Mouse (Mus musculus) midbrain, embryonic 16.5 days (tissue): Measurements from ENCODE around the gene Prr15l. TPM values are rescaled to one million over a fixed set of nuclear protein-coding genes. Genes with fewer than 3 reads are reported as not detected.

Source experiments
- ATAC-seq: fragments of 200-750 bp; cut with Nextera tagmentation; 2 replicates; pipeline ENCODE4 v1.8.0; 2017; ENCODE audit warnings: moderate TSS enrichment
- H3K27ac ChIP-seq: fragments of 300-500 bp; sonication (generic); 2 replicates; pipeline ENCODE4 v1.5.1; 2014; ENCODE audit warnings: mild to moderate bottlenecking, low read length, mixed read lengths
- H3K27me3 ChIP-seq: fragments of 300-500 bp; sonication (generic); 2 replicates; pipeline ENCODE4 v1.6.1; 2014; ENCODE audit warnings: low read depth, low read length, mixed read lengths; ENCODE audit not compliant: control insufficient read depth, insufficient read depth
- H3K36me3 ChIP-seq: fragments of 300-500 bp; sonication (generic); 2 replicates; pipeline ENCODE4 v1.6.1; 2014; ENCODE audit warnings: mild to moderate bottlenecking, low read length, moderate library complexity, mixed read lengths; ENCODE audit not compliant: control insufficient read depth, insufficient read depth
- H3K4me1 ChIP-seq: fragments of 300-500 bp; sonication (generic); 2 replicates; pipeline ENCODE4 v1.6.1; 2014; ENCODE audit warnings: mild to moderate bottlenecking, low read length, mixed read lengths; ENCODE audit not compliant: control insufficient read depth, insufficient read depth
- H3K4me2 ChIP-seq: fragments of 300-500 bp; sonication (generic); 2 replicates; pipeline ENCODE4 v1.6.1; 2014; ENCODE audit warnings: mild to moderate bottlenecking, low read length, mixed read lengths
- H3K4me3 ChIP-seq: fragments of 300-500 bp; sonication (generic); 2 replicates; pipeline ENCODE4 v1.5.1; 2014; ENCODE audit warnings: low read depth, mild to moderate bottlenecking, low read length, moderate library complexity, mixed read lengths
- H3K9ac ChIP-seq: fragments of 300-500 bp; sonication (generic); 2 replicates; pipeline ENCODE4 v1.6.1; 2014; ENCODE audit warnings: low read depth, low read length, mixed read lengths
- H3K9me3 ChIP-seq: fragments of 300-500 bp; sonication (generic); replicated peaks from 2 replicates; pipeline ENCODE4 v1.6.1; 2014; ENCODE audit warnings: mild to moderate bottlenecking, low read length, mixed read lengths; ENCODE audit not compliant: control insufficient read depth, poor library complexity, severe bottlenecking
- WGBS: fragments of 180-500 bp; shearing (Covaris S2); extraction: QIAGEN DNeasy Blood & Tissue Kit; methylation state at CpG from one replicate; pipeline ENCODE4 v1.1.7; 2014; 5-methylcytosine and 5-hydroxymethylcytosine counted together
- polyA plus RNA-seq: library from polyadenylated mRNA; unstranded; fragments of >200 nt; fragmentation: Nextera tagmentation; extraction: Ambion mirVana; gene quantifications from 2 replicates; pipeline ENCODE4 v1.2.1, GENCODE M21; 2015

Gene Prr15l
- polyA plus RNA-seq, 1 experiment from 2014 or later: 0.51 TPM

DNA sequence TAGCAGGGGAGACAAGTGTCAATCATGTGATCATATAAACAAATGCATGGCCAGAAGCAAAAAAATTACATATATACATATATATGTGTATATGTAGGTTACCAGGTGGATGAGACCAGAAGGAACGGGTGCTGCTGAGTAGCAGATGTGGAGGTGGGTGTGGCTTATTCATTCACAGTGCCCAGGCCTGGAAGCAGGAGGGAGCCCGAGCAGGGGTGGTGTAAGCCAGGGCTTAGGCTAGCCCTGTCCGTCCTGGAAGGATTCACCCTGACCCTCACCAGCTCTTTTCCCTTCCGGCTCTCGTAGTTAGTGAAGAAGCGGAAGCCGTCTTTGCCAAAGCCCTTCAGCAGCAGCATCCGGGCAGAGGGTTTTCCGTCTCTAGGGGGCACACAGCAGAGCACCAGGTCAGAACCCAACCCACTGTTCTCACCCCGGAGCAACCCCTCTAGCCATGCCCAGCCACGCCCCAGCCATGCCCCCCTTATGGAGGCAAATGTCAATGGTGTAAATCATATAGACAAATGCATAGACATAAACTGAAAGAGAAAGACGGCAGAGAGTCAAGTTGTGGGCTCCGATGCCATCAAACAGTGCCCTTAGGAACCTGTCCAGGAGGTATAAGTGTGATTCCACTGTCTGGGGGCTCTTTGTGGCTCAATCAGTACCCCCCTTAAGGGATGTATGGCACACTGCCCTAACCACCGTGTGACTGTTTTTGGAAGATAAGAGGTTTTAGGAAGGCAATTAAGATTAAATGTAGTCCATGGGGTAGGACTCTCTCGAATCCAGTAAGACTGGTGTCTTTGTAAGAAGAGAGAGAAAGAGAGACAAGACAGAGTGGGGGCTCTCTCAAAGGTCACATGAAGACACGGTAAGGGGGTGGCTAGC lies 12.9 kb downstream of the Prr15l start:
- Histone ChIP-seq H3K36me3 (no peaks in the 10 kb centered on the region), H3K4me2 (no peak overlapping the region), H3K9me3 (no peaks in the 10 kb centered on the region), H3K4me1 (peaks cover 16% of the 10 kb centered on the region), H3K27me3 (no peaks in the 10 kb centered on the region; the same call in 1 of the 2 replicates), H3K27ac (no peak overlapping the region), H3K4me3 (no peak overlapping the region), H3K9ac (no peak overlapping the region)
- 72% methylated on average over 16 of the region's 16 CpGs for WGBS
- no peak for ATAC-seq

DNA sequence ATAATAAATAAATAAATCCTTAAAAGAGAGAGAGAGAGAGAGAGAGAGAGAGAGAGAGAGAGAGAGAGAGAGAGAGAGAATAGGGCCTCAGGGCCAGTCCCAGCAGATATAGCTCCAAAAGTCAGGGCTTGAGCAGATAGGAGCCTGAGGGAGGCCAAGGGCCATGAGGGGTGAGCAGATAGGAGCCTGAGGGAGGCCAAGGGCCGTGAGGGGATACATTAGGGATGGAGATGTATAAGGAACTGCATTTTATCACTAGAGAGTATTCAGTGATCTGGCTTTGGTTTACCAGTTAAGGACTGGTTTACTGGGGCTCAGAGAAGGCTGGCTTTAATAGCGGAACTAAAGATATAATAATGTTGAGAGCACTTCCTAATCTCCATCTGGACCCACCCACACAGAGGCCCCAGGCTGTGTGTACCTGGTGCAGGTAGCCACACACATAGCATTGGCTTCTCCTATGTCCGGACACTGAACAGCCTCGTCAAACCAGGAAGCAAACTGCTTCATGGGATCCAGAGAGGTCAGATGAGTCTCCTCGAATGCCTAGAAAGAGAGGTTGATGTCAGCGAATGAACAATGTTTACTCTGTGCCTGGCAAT lies 14.2 kb downstream of the Prr15l start:
- WGBS: 81% methylated on average over 6 of the region's 6 CpGs
- Histone ChIP-seq H3K36me3 (no peaks in the 10 kb centered on the region), H3K4me2 (no peak overlapping the region), H3K4me1 (peaks cover 16% of the 10 kb centered on the region), H3K4me3 (no peak overlapping the region), H3K27ac (no peak overlapping the region), H3K27me3 (no peaks in the 10 kb centered on the region; the same call in 1 of the 2 replicates), H3K9me3 (no peaks in the 10 kb centered on the region), H3K9ac (no peak overlapping the region)
- no peak for ATAC-seq

GRCm38 (mm10) chr11:96943746-96944304 lies 15.9 kb downstream of the Prr15l start, which contains the start of gene Pnpo:
Gene Pnpo (minus strand): TSS chr11:96943986.
- WGBS: under 1% methylated on average over 29 of the region's 29 CpGs
- H3K36me3 ChIP-seq: no peaks in the 10 kb centered on the region
- peak within 1 kb of the TSS; percentile 62; the same call in 1 of the 2 replicates for H3K27ac ChIP-seq
- peak within 1 kb of the TSS; percentile 61 for H3K4me3 ChIP-seq
- H3K4me2 ChIP-seq: peak within 1 kb of the TSS; percentile 91
- H3K4me1 ChIP-seq: peaks cover 16% of the 10 kb centered on the region
- H3K9me3 ChIP-seq: no peaks in the 10 kb centered on the region
- H3K9ac ChIP-seq: peak within 1 kb of the TSS; percentile 73
- H3K27me3 ChIP-seq: no peaks in the 10 kb centered on the region; the same call in 1 of the 2 replicates
- peak; percentile 98 for ATAC-seq

DNA sequence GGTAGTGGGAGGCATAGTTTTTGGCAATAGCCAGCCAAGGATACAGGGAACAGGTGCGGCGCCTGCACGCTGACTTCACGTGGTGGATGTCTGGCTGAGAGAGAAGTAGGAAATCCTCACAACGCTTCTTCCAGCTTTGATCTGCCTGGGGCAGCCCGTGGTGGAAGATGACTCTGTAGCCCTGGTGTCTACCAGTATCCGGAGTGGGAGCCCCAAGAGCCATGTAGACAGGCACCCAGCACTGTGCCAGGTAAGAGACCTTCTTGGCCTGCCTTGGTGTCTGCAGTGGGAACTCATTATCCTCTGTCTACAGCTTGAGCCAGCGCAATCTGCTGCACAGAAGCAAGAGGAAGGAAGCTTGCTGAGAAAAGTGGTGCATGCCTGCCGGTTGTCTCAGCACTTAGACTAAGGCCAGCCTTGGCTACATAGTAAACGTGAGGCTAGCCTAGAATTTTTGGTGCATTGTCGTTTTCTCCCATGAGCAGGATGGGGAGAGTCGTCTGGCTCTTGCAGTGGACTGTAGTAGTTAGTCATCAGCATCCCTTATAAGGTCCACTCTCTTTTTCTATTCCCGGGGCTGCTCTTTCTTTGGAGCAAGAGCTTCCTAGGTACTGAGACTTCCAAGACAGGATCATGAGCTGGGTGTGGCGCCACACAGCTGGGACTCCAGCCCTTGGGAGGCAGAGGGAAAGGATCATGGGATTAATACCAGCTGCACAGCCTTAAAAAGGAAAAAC lies 17.1 kb downstream of the Prr15l start:
- H3K4me1 ChIP-seq: peaks cover 16% of the 10 kb centered on the region
- H3K9me3 ChIP-seq: no peaks in the 10 kb centered on the region
- peak overlapping the region; percentile 61; the same call in 1 of the 2 replicates for H3K4me3 ChIP-seq
- ATAC-seq: no peak
- H3K36me3 ChIP-seq: no peaks in the 10 kb centered on the region; the same call in 1 of the 2 replicates
- no peaks in the 10 kb centered on the region; the same call in 1 of the 2 replicates for H3K27me3 ChIP-seq
- peak overlapping the region; percentile 73; the same call in 1 of the 2 replicates for H3K9ac ChIP-seq
- WGBS: 86% methylated on average over 14 of the region's 14 CpGs
- no peak overlapping the region for H3K27ac ChIP-seq
- peak overlapping the region; percentile 91 for H3K4me2 ChIP-seq

- H3K9me3 ChIP-seq: no peaks in the 10 kb centered on the region
- ATAC-seq: no peak
- WGBS: 75% methylated on average over 9 of the region's 9 CpGs
- H3K27me3 ChIP-seq: no peaks in the 10 kb centered on the region; the same call in 1 of the 2 replicates
- H3K4me2 ChIP-seq: peak overlapping the region; percentile 4; the same call in 1 of the 2 replicates
- H3K4me3 ChIP-seq: no peak overlapping the region
- no peak overlapping the region for H3K9ac ChIP-seq
- H3K4me1 ChIP-seq: peaks cover 16% of the 10 kb centered on the region
- H3K36me3 ChIP-seq: peaks cover under 1% of the 10 kb centered on the region; the same call in 1 of the 2 replicates
- H3K27ac ChIP-seq: no peak overlapping the region
Observed at GRCm38 (mm10) chr11:96946498-96946897, 18.6 kb downstream of the Prr15l start.

DNA sequence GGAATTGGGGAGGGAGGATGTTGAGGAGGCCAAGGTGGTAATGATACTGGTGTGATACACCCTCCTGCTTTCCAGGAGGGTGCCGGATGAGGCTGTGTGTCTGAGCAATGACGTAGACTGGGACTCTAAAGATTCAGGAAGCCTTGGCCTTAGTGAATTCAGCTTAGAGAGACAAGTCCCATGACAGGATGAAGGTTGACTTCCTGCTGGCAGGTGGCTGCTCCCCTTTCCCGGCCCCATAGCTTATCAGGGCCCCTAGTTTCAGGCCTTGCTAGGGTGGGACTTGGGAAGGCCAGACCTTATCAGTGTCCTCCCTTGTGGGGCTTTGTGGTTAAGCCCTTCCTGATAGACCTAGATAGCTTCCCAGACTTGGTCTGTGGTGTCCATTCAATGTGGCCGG lies 19.9 kb downstream of the Prr15l start:
- no peaks in the 10 kb centered on the region for H3K9me3 ChIP-seq
- 92% methylated on average over 4 of the region's 4 CpGs for WGBS
- no peak for ATAC-seq

GRCm38 (mm10) chr11:96950767-96951166 lies 22.9 kb downstream of the Prr15l start:
- H3K9me3 ChIP-seq: no peaks in the 10 kb centered on the region
- H3K27me3 ChIP-seq: no peaks in the 10 kb centered on the region
- H3K9ac ChIP-seq: no peak overlapping the region
- H3K4me3 ChIP-seq: no peak overlapping the region
- no peak overlapping the region for H3K27ac ChIP-seq
- H3K36me3 ChIP-seq: peaks cover 15% of the 10 kb centered on the region
- no peak for ATAC-seq
- H3K4me1 ChIP-seq: no peaks in the 10 kb centered on the region
- H3K4me2 ChIP-seq: no peak overlapping the region
- 98% methylated on average over 3 of the region's 3 CpGs for WGBS

More for the DNA sequence above, 19.9 kb downstream of the Prr15l start:
- H3K27me3 ChIP-seq: no peaks in the 10 kb centered on the region
- peaks cover 16% of the 10 kb centered on the region for H3K4me1 ChIP-seq
- no peak overlapping the region for H3K4me3 ChIP-seq
- H3K9ac ChIP-seq: no peak overlapping the region
- H3K36me3 ChIP-seq: peaks cover 9% of the 10 kb centered on the region; the same call in 1 of the 2 replicates
- H3K27ac ChIP-seq: no peak overlapping the region
- no peak overlapping the region for H3K4me2 ChIP-seq

DNA sequence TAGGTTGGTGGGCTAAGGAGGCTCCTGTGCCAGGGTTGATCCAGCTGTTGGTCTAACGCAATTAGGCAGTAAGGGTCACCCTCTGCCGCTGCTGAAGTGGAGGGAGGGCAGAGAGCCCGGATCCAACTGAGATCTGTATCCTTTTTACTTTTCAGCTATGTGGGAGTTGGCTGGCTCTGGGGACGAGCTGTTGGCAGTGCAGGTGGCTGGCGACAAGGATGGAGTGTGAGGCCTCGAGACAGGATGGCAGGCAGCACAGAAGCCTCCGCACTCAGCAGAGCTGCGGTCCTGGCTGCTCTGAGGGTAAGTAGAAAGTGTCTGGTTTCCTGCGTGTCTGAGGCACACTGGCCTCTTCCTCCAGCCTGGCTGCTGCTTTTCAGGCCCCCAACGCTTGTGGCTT lies 24.5 kb downstream of the Prr15l start:
- WGBS: 88% methylated on average over 10 of the region's 10 CpGs

More for the DNA sequence above, 24.5 kb downstream of the Prr15l start:
- H3K27me3 ChIP-seq: no peaks in the 10 kb centered on the region
- H3K9ac ChIP-seq: no peak overlapping the region
- peaks cover 27% of the 10 kb centered on the region for H3K36me3 ChIP-seq
- H3K4me3 ChIP-seq: no peak overlapping the region
- H3K27ac ChIP-seq: no peak overlapping the region
- H3K9me3 ChIP-seq: no peaks in the 10 kb centered on the region
- H3K4me2 ChIP-seq: no peak overlapping the region
- ATAC-seq: no peak
- H3K4me1 ChIP-seq: no peaks in the 10 kb centered on the region
